Mouse (Mus musculus) spleen, adult 2 months (tissue): ENCODE data around the gene Pdzd7.

Experiments used
- CTCF ChIP-seq: fragments of 200-500 bp; IDR thresholded peaks from 2 replicates; pipeline ENCODE4 v1.5.1; 2011; ENCODE audit warnings: mild to moderate bottlenecking, inconsistent platforms; ENCODE audit not compliant: insufficient read depth, insufficient read length, insufficient replicate concordance; ENCODE audit errors: extremely low read depth
- POLR2A ChIP-seq: fragments of 200-500 bp; IDR thresholded peaks from 2 replicates; pipeline ENCODE4 v1.6.1; 2011; ENCODE audit warnings: low read depth, low read length, inconsistent platforms

DNA sequence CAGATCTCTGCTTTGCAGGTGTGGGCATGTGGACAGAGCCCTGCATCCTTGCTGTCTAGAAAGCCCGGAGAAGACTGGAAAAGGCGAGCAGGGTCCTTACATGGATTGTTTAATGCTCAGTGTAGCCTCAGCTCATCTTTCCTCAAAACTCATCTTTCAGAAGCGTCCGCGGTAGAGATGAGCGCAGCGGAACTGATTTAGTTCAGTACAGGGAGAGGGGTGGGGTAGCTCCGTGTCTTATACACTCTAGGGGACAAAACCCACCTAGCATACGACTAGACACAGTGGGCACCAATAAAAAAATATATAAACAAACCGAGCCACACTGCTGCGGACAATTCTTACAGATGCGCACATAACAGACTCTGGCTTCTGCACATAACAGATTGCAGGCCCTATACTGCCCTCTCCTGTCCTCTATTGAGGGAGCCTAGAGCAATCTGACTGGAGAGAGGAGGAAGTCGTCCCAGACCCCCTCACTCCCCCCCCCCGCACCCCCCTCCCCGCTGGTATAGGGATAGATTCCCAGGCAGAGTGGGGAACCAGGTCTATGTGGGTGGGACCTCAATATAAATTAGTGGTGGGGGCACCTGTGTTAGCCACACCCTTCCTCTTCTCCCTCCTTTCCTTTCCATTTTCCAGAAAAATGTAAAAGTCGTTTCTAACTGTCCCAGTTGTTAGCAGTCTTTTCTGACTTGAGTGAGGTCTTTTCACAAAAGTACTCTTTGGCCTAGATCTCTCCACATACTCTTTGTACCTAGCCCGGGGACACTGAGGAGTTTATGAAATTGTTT lies 33.7 kb upstream of the Pdzd7 start:
- TF ChIP-seq CTCF (no peak), POLR2A (no peak)
